Mouse (Mus musculus) right cerebral cortex, postnatal 10 days (tissue): ENCODE data around the gene Lama2.
A peak's percentile ranks its signal among the peaks of the same experiment; 100 is the strongest.

Source experiments
- DNase-seq, 2 experiments: peaks; one replicate each; pipeline ENCODE4 v3.0.0; 2021; ENCODE audit warnings: low spot score in 2 of 2

Gene Lama2

DNA sequence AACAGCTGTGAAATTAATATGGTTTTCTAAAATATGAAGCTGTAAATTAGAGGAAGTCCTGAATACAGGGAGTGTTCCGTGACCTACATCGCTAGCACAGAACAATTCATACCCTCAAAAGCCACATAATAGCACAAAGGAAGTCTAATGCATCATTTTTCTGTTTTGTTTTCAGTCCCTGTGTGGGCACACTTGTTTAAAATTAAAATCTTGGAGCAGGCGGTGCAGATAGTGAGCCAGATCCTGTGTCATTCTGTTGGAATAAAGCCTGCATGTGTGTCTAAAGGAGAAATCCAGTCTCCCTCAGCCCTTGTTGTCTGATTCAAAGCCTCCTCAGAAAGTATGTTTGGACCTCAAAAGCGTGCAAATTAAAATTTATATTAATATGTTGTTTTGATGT is 234.9 kb downstream of the Lama2 start:
- peak; percentile 32 to 50 for DNase-seq

DNA sequence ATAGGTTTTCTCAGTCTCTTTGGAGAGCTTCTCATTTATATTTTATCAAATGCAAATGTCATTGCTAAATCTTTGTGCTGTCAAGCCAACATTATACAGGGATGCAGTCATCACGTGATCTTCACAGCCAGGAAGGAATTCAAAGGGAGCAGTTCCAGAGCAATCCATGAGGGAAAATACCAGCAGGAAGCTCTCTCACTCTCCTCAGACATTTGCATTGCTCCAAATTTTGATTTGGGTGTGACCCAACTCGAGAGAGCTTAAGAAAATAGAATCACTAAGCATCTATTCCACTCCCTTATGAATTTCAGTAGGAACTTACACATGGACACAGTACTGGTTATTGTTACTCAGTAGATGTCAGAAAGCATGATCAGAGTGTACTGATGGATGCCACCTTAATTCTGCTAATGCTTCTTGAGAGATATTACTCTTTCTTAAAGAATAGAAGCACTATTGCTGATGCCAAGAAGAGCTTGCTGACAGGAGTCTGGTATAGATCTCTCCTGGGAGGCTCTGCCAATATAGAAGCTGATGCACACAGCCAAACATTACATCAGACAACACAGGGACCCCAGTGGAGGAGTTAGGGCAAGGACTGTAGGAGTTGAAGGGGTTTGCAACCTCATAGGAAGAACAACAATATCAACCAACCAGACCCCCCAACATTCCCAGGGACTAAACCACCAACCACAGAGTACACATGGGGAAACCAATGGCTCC is 236.5 kb downstream of the Lama2 start:
- DNase-seq, result peak; percentile 33 to 57

DNA sequence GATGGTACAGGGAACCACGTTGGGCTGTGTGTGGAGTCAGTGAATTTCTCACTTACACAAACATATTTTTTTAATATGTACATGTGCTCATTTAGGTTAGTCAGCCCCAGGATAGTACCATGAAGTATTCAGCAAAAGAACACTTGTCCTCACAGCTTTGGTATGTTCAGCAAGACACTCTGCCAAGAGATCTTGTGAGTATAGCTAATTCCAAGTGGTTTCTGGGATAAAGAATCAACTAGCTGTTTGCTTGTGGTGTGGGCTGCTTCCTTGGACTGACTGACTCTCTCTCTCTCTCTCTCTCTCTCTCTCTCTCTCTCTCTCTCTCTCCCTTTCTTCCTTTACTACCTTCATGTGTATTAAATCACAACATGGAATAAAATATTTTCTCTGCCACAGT is 241.3 kb downstream of the Lama2 start:
- no peak for DNase-seq

DNA sequence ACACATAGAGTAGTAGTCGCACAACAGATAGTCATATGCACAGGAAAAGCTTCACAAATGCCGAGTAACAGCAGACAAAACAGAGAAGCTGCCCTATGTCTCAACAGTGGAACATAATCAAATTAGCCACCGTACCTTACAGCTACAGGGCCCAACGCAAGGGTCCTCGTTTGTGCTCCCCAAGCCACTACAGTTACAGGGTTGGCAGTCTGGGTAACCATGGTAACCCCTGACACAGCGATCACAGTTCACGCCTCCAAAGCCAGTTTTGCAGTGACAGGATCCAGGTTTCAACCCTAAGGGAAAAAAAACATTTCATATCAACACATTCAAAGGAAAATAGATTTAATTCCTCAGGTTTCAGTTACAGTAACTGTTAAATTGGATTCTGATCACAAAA is 275.3 kb downstream of the Lama2 start:
- no peak for DNase-seq

- peak in 1 of 2 experiments; percentile 30 for DNase-seq
Measured at GRCm38 (mm10) chr10:27322410-27322990, 297.1 kb downstream of the Lama2 start.

- DNase-seq, result no peak
Measured at GRCm38 (mm10) chr10:27307444-27307843, 312.1 kb downstream of the Lama2 start.

GRCm38 (mm10) chr10:27305301-27305700 is 314.3 kb downstream of the Lama2 start:
- peak in 1 of 2 experiments; percentile 27 for DNase-seq

DNA sequence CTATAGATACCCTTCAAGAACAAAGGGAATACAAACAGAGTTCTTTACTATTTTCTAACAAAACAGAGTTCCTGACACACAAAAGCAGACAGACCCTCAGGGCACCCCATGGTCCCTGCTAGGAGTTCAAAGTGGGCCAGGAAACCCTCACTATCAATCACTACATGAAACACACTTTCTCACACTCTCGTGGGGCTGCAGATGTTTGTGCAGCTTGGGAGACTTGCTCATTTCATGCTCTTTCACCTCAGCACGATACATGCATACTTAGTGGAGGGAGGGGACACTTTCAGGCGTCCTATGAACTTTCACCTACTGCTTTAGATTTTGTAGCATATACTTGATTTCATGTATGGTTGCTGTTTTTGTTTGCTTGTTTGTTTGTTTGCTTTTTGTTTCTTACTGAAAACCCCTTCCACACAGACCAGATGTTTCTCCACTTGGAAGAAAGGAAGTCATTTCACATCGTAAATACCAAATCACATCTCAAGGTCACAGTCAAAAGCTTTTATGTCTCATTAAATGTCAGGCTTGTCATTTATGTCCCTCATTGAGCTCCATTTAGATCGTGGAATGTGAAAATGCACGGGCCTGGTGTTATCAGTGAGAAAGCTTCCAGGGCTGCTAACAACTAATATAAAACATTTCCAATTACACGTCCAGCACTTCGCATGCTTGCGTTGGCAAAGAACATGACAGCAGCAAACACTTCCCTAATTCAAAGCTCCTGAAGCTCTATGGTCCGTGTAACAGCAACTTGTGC is 334.3 kb downstream of the Lama2 start:
- DNase-seq, result no peak

DNA sequence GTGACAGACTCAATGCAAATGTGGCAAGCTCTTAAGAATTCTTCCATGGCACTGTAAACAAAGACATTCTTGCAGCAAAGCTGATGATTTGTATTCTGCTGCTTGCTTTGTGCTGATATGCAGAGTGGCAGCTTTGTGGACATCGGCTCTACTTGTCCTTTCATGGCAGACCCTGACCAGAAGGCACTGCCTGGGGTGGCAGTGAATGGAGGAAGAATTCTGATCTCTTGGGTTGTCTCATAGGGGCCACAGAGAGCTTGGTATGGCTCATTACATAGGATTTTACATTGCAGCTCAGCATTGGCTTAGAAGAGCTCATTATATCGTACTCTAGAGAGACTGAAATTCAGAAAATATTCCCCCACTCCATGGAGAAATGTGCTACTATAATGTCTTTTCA is 352.1 kb downstream of the Lama2 start:
- no peak for DNase-seq

DNA sequence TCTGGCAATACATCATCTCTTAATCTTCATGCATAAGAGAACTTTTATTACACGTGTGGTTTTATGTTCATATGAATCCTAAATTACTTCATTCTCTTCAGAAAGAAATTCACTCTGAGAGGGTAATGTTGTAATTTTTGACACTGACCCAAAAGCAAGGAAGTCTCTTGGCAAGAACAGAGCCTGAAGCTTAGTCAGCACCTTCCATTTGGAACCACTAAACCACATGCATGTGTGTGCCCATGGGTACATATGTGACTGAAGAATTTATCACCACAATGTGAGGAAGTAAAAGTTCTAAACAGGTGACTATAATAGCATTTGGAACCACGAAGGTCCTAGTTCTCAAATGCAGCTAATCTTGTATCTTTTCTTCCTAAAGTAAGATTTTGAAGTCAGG is 353.7 kb downstream of the Lama2 start:
- DNase-seq, result no peak

DNA sequence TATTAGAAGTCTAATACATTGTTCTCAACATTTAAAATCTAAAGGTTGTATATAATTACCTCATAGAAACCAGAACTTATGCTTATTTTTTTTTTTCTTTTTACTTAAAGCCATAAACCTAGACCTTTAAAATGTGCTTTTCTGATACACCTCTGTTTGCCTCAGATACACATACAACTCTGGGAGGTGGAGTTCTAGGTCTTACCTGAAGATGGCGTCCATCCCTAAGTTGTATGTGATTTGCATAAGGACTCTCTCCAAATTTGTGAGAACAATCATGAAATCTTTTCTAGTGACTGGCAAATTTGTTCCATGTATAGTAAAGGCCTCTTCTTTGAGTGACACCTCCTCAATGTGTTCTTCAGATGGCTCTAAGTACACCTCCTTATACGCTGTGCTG is 354.8 kb downstream of the Lama2 start:
- no peak for DNase-seq

DNA sequence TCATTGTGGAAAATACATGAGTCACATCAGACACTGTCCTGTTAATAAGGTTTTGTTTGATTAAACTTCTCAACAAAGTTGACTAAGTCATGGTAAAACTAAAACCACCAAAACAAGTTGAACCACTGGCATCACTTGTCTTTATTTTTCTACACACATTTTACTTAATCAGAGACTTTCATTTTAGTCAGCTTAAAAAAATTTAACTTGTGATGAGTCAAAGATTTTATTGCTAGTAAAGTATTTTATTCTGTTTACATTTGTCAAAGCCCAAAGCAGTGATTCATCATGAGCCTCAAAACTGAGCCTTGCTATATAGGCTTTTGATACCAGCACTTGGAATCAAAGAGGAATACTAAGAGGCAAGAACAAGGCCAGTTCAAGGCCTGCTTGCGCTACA is 369.8 kb downstream of the Lama2 start:
- DNase-seq, result no peak

DNA sequence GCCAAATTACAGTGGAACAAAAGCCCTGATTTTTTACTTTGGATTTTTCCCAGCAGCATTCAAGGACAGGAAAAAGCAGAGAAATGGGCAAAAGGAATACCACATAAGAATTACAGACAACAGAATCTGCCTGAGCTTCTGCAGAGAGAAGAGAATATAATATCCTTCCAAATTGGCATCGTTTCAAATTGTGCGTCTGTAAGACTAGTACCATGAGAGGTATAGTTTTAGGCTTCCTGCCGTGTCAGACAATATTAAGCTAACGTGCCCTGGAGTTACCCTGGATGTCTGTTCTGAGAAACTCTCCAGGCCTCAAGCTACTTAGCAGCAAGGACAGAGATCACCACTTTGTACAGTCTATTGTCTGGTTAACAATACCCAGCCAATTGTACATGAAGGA is 384.8 kb downstream of the Lama2 start:
- DNase-seq, result no peak

GRCm38 (mm10) chr10:27233577-27233976 is 386.0 kb downstream of the Lama2 start:
- no peak for DNase-seq

- DNase-seq, result no peak
Measured at GRCm38 (mm10) chr10:27223815-27224375, 395.7 kb downstream of the Lama2 start.

GRCm38 (mm10) chr10:27222639-27223315 is 396.8 kb downstream of the Lama2 start:
- DNase-seq, result no peak

GRCm38 (mm10) chr10:27219698-27220097 is 399.9 kb downstream of the Lama2 start:
- DNase-seq, result no peak

DNA sequence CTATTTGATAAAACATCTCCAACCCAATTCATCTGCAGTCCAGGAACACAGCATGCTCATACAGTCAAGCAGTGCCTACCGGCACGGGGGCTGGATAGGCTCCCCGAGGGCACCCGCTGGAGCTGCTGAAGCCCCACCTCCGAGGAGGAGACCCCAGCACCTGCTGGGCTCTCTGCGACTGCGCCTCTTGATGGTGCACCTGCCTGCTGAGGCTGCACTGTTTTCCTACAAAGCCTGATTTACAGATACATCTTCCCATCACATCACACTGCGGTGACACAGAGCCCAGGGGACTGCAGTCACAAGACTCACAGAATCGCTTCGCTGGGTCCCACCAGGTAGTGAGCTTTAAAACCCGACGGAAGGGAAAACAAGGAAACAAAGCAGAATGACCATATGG is 412.2 kb downstream of the Lama2 start:
- no peak for DNase-seq

GRCm38 (mm10) chr10:27198443-27198842 is 421.1 kb downstream of the Lama2 start:
- no peak for DNase-seq

GRCm38 (mm10) chr10:27193986-27194908 is 425.3 kb downstream of the Lama2 start:
- no peak for DNase-seq
